Mouse (Mus musculus): ENCODE measurements around the gene Irs3. TPM values are rescaled to one million over a fixed set of nuclear protein-coding genes. Genes with fewer than 3 reads are reported as not detected.

The Irs3 gene
- total and polyA plus RNA-seq, 2 experiments from 2014 or later = 0.27 TPM; not detected in 1

- Histone ChIP-seq H3K9ac (replicated peaks; ENCODE audit: low read length, poor library complexity, severe bottlenecking) (no peak overlapping the region), H3K4me1 (ENCODE audit: insufficient read depth, low read length) (no peaks in the 10 kb centered on the region; the same call in 1 of the 2 replicates), H3K27ac (ENCODE audit: low read depth, low read length) (no peak overlapping the region), H3K4me3 (ENCODE audit: low read depth, low read length) (no peak overlapping the region), H3K9me3 (ENCODE audit: low read length) (no peaks in the 10 kb centered on the region), H3K4me2 (ENCODE audit: low read depth, low read length, poor library complexity, severe bottlenecking) (no peak overlapping the region), H3K36me3 (ENCODE audit: insufficient read depth, low read length) (no peaks in the 10 kb centered on the region), H3K27me3 (ENCODE audit: insufficient read depth, low read length) (peaks cover 4% of the 10 kb centered on the region)
- WGBS = 73% methylated on average over 5 of the region's 5 CpGs
- no peak for TF ChIP-seq CTCF (IDR thresholded peaks at IDR 0.05)
- no peak for ATAC-seq (ENCODE audit: low FRiP score)
- no peak for DNase-seq (ENCODE audit: low spot score)
Measured at GRCm38 (mm10) chr5:137613076-137613475, 32.4 kb downstream of the Irs3 start.

DNA sequence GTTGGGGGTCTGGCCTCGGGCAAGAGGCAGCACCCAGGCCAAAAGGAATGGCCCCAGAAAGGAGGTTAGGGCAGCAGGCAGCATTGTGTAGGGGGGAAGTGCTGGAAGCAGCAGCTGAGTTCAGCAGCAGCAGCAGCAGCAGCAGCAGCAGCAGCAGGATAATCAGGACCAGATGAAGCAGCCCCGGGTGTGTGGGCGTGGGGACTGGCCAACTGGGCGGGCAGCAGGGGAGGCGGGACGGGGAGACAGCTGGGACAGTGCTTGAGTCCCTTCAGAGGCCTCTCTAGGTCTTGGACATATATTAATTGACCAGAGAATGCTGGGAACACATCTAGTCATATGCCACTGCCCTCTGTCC is 34.3 kb downstream of the Irs3 start:
- H3K27me3 ChIP-seq (ENCODE audit: insufficient read depth, low read length) = peaks cover 8% of the 10 kb centered on the region
- WGBS = 16% methylated on average over 6 of the region's 6 CpGs
- no peak overlapping the region for H3K4me3 ChIP-seq (ENCODE audit: low read depth, low read length)
- TF ChIP-seq CTCF (IDR thresholded peaks at IDR 0.05) = no peak
- ATAC-seq (ENCODE audit: low FRiP score) (no peak), DNase-seq (ENCODE audit: low spot score) (no peak)
- 0 out of 2 replicates have a peak overlapping the region, but pooled peaks have one; percentile 19 for H3K27ac ChIP-seq (ENCODE audit: low read depth, low read length)
- no peak overlapping the region for H3K4me2 ChIP-seq (ENCODE audit: low read depth, low read length, poor library complexity, severe bottlenecking)
- H3K9ac ChIP-seq (replicated peaks; ENCODE audit: low read length, poor library complexity, severe bottlenecking) = 0 out of 2 replicates have a peak overlapping the region, but pooled peaks have one; percentile 4
- H3K4me1 ChIP-seq (ENCODE audit: insufficient read depth, low read length) = no peaks in the 10 kb centered on the region; the same call in 1 of the 2 replicates
- no peaks in the 10 kb centered on the region for H3K9me3 ChIP-seq (ENCODE audit: low read length)
- H3K36me3 ChIP-seq (ENCODE audit: insufficient read depth, low read length) = no peaks in the 10 kb centered on the region

- Histone ChIP-seq H3K4me1 (ENCODE audit: insufficient read depth, low read length) (no peaks in the 10 kb centered on the region; the same call in 1 of the 2 replicates), H3K27ac (ENCODE audit: low read depth, low read length) (0 out of 2 replicates have a peak overlapping the region, but pooled peaks have one; percentile 19), H3K4me2 (ENCODE audit: low read depth, low read length, poor library complexity, severe bottlenecking) (no peak overlapping the region), H3K9me3 (ENCODE audit: low read length) (no peaks in the 10 kb centered on the region), H3K4me3 (ENCODE audit: low read depth, low read length) (no peak overlapping the region), H3K36me3 (ENCODE audit: insufficient read depth, low read length) (no peaks in the 10 kb centered on the region), H3K27me3 (ENCODE audit: insufficient read depth, low read length) (peaks cover 8% of the 10 kb centered on the region), H3K9ac (replicated peaks; ENCODE audit: low read length, poor library complexity, severe bottlenecking) (no peak overlapping the region)
- TF ChIP-seq CTCF (IDR thresholded peaks at IDR 0.05) = no peak
- ATAC-seq (ENCODE audit: low FRiP score) (no peak), DNase-seq (ENCODE audit: low spot score) (no peak)
- 21% methylated on average over 12 of the region's 12 CpGs for WGBS
Measured at GRCm38 (mm10) chr5:137610548-137611244, 34.8 kb downstream of the Irs3 start.

GRCm38 (mm10) chr5:137610056-137610455 is 35.5 kb downstream of the Irs3 start:
- no peak overlapping the region for H3K4me2 ChIP-seq (ENCODE audit: low read depth, low read length, poor library complexity, severe bottlenecking)
- no peaks in the 10 kb centered on the region for H3K9me3 ChIP-seq (ENCODE audit: low read length)
- no peaks in the 10 kb centered on the region for H3K36me3 ChIP-seq (ENCODE audit: insufficient read depth, low read length)
- no peak overlapping the region for H3K27ac ChIP-seq (ENCODE audit: low read depth, low read length)
- no peak for ATAC-seq (ENCODE audit: low FRiP score)
- no peak for DNase-seq (ENCODE audit: low spot score)
- 82% methylated on average over 4 of the region's 4 CpGs for WGBS
- no peak overlapping the region for H3K9ac ChIP-seq (replicated peaks; ENCODE audit: low read length, poor library complexity, severe bottlenecking)
- peaks cover 8% of the 10 kb centered on the region for H3K27me3 ChIP-seq (ENCODE audit: insufficient read depth, low read length)
- H3K4me1 ChIP-seq (ENCODE audit: insufficient read depth, low read length) = no peaks in the 10 kb centered on the region; the same call in 1 of the 2 replicates
- no peak for TF ChIP-seq CTCF (IDR thresholded peaks at IDR 0.05)
- H3K4me3 ChIP-seq (ENCODE audit: low read depth, low read length) = no peak overlapping the region

DNA sequence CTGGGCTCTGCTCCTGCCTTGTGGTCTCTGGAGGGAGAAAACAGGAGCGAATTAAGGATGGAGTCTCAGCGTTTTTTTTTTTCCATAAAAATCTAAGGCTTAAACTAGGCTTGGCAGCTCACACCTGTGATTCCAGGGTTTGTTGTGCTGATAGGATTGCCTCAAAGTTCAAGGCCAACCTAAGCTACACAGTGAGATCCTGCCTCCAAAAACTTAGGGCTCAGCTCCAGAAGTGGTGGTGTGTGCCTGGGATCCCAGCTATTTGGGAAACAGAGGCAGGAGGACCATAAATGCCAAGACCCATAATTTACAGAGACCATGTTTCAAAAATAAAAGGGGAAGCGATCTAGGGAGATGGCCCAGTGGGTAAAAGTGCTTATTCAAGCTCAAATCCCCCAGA is 36.2 kb downstream of the Irs3 start:
- Histone ChIP-seq H3K4me2 (ENCODE audit: low read depth, low read length, poor library complexity, severe bottlenecking) (no peak overlapping the region), H3K36me3 (ENCODE audit: insufficient read depth, low read length) (no peaks in the 10 kb centered on the region), H3K9ac (replicated peaks; ENCODE audit: low read length, poor library complexity, severe bottlenecking) (no peak overlapping the region), H3K9me3 (ENCODE audit: low read length) (no peaks in the 10 kb centered on the region), H3K27me3 (ENCODE audit: insufficient read depth, low read length) (peaks cover 8% of the 10 kb centered on the region), H3K27ac (ENCODE audit: low read depth, low read length) (no peak overlapping the region), H3K4me3 (ENCODE audit: low read depth, low read length) (no peak overlapping the region), H3K4me1 (ENCODE audit: insufficient read depth, low read length) (no peaks in the 10 kb centered on the region; the same call in 1 of the 2 replicates)
- TF ChIP-seq CTCF (IDR thresholded peaks at IDR 0.05) = no peak
- ATAC-seq (ENCODE audit: low FRiP score) (no peak), DNase-seq (ENCODE audit: low spot score) (no peak)
- 73% methylated on average over 3 of the region's 3 CpGs for WGBS

GRCm38 (mm10) chr5:137608654-137609190 is 36.8 kb downstream of the Irs3 start:
- peak overlapping the region; percentile 30 for H3K4me2 ChIP-seq (ENCODE audit: low read depth, low read length, poor library complexity, severe bottlenecking)
- peak overlapping the region; percentile 15; the same call in 1 of the 2 replicates for H3K4me3 ChIP-seq (ENCODE audit: low read depth, low read length)
- no peak overlapping the region for H3K27ac ChIP-seq (ENCODE audit: low read depth, low read length)
- DNase-seq (ENCODE audit: low spot score) (no peak), ATAC-seq (ENCODE audit: low FRiP score) (no peak)
- no peak for TF ChIP-seq CTCF (IDR thresholded peaks at IDR 0.05)
- H3K27me3 ChIP-seq (ENCODE audit: insufficient read depth, low read length) = peaks cover 8% of the 10 kb centered on the region
- 24% methylated on average over 21 of the region's 23 CpGs for WGBS
- no peaks in the 10 kb centered on the region for H3K9me3 ChIP-seq (ENCODE audit: low read length)
- 0 out of 2 replicates have a peak overlapping the region, but pooled peaks have one; percentile 29 for H3K9ac ChIP-seq (replicated peaks; ENCODE audit: low read length, poor library complexity, severe bottlenecking)
- H3K4me1 ChIP-seq (ENCODE audit: insufficient read depth, low read length) = no peaks in the 10 kb centered on the region; the same call in 1 of the 2 replicates
- H3K36me3 ChIP-seq (ENCODE audit: insufficient read depth, low read length) = no peaks in the 10 kb centered on the region

All from midbrain, postnatal 0 days (tissue).